Mouse (Mus musculus) left cerebral cortex, postnatal 10 days (tissue): ENCODE results near the gene Nudt14. TPM values are rescaled to one million over a fixed set of nuclear protein-coding genes. Genes with fewer than 3 reads are reported as not detected.

Source experiments
- microRNA-seq: library from miRNA; unstranded; fragments of <30 nt; microRNA quantifications from one replicate; pipeline ENCODE4 v1.2.0, GENCODE M21; 2022
- total RNA-seq, 2 experiments: library from RNA; stranded (reverse); gene quantifications; 2 replicates each; pipeline ENCODE4 v1.2.3; 2021

Nudt14 gene
- total RNA-seq, 2 experiments from 2014 or later: 11.8 to 13.2 TPM

Small RNA genes lying within 50 kb of the gene (microRNA-seq; reads per million reads assigned to microRNA genes)
- gene Mir6941: not detected

Other genes with a start within 250 kb of the Nudt14 start
- gene Cep170b, start 221.7 kb downstream of the Nudt14 start, total RNA-seq: 100 to 1,000 TPM; 222 to 234 TPM
- gene Pld4, start 181.5 kb downstream of the Nudt14 start, total RNA-seq: 10 to 100 TPM in 1 of 2 experiments, 1 to 10 TPM in 1; 10.0 to 11.9 TPM
- 10 to 100 TPM; 13.8 to 14.5 TPM for gene Ahnak2, start 139.5 kb downstream of the Nudt14 start, total RNA-seq
- gene Clba1, start 133.2 kb downstream of the Nudt14 start, total RNA-seq: 10 to 100 TPM; 14.6 to 16.5 TPM
- gene Cdca4, start 112.7 kb downstream of the Nudt14 start, total RNA-seq: 10 to 100 TPM; 11.5 TPM
- gene Gpr132, start 73.9 kb downstream of the Nudt14 start, total RNA-seq: not detected
- 10 to 100 TPM; 60.0 to 60.9 TPM for gene Jag2, start 12.3 kb downstream of the Nudt14 start, total RNA-seq
- gene Btbd6, start 34.4 kb upstream of the Nudt14 start, total RNA-seq: 10 to 100 TPM; 61.0 to 61.9 TPM
- gene Brf1, start 58.6 kb upstream of the Nudt14 start, total RNA-seq: 10 to 100 TPM; 53.8 to 54.2 TPM
- gene Pacs2, start 72.4 kb upstream of the Nudt14 start, total RNA-seq: 100 to 1,000 TPM; 126 to 128 TPM
- gene Tex22, start 132.4 kb upstream of the Nudt14 start, total RNA-seq: under 1 TPM; 0.41 to 0.73 TPM
- 10 to 100 TPM; 87.1 to 89.1 TPM for gene Mta1, start 156.2 kb upstream of the Nudt14 start, total RNA-seq
- 100 to 1,000 TPM; 220 to 253 TPM for gene Crip2, start 198.1 kb upstream of the Nudt14 start, total RNA-seq
- gene Crip1, start 204.2 kb upstream of the Nudt14 start, total RNA-seq: 10 to 100 TPM; 12.4 to 12.6 TPM
- gene Tedc1, start 214.3 kb upstream of the Nudt14 start, total RNA-seq: 1 to 10 TPM; 3.7 TPM
- gene Tmem121, start 243.8 kb upstream of the Nudt14 start, total RNA-seq: 10 to 100 TPM; 35.0 to 39.1 TPM